In genomic region chr2:3787752-3788423, GRCm38 (mm10) we compare ENCODE assay signal across 19 mouse cellular contexts.
DNase-seq lines count a peak whose midpoint lies in the region; ATAC-seq and TF ChIP-seq lines count a peak whose summit lies in the region.
"Had no signal": no experiment of that assay in that cellular context is flagged by ENCODE, and none has a peak within 500 bp of the region (broad histone marks: within the 10 kb centered on the region; RNA-seq: fewer than 3 reads in every experiment).

No protein-coding gene starts in this region.

- H3K4me3 ChIP-seq in lung, postnatal 0 days (ENCODE audit: low read depth, low read length): no peak overlapping the region
- no peak overlapping the region for H3K4me3 ChIP-seq in small intestine, adult 2 months (ENCODE audit: low read depth, low read length)
- H3K4me3 ChIP-seq: heart, embryonic 12.5 days; hindbrain, embryonic 12.5 days; limb, embryonic 12.5 days; midbrain, embryonic 10.5 days; neural tube, embryonic 12.5 days had no signal

- TF ChIP-seq CTCF in lung, postnatal 0 days (IDR thresholded peaks at IDR 0.05): no peak
- TF ChIP-seq CTCF in Patski (IDR thresholded peaks at IDR 0.05): no peak
- TF ChIP-seq CTCF in small intestine, adult 2 months (IDR thresholded peaks at IDR 0.05; ENCODE audit: extremely low read depth, insufficient read length, insufficient replicate concordance, low read depth, low read length): no peak

- in situ Hi-C loops in Patski (cut with MboI; ENCODE audit: low pct_unique_long_range_greater_than_20kb): no loop called here

- H3K4me2 ChIP-seq in lung, postnatal 0 days (replicated peaks; ENCODE audit: low read depth, low read length): no peak overlapping the region
- H3K4me2 ChIP-seq: heart, embryonic 12.5 days; hindbrain, embryonic 12.5 days; limb, embryonic 12.5 days; neural tube, embryonic 12.5 days had no signal

- no peaks in the 10 kb centered on the region for H3K36me3 ChIP-seq in lung, postnatal 0 days (ENCODE audit: insufficient read depth, low read length)
- no peaks in the 10 kb centered on the region for H3K36me3 ChIP-seq in small intestine, adult 2 months (ENCODE audit: control insufficient read depth, insufficient read depth, low read length)
- H3K36me3 ChIP-seq: heart, embryonic 12.5 days; hindbrain, embryonic 12.5 days; limb, embryonic 12.5 days; midbrain, embryonic 10.5 days; neural tube, embryonic 12.5 days had no signal

- no peaks in the 10 kb centered on the region for H3K9me3 ChIP-seq in lung, postnatal 0 days (ENCODE audit: low read length)
- H3K9me3 ChIP-seq: heart, embryonic 12.5 days; hindbrain, embryonic 12.5 days; limb, embryonic 12.5 days; midbrain, embryonic 10.5 days; neural tube, embryonic 12.5 days had no signal

- no peak for TF ChIP-seq EP300 in lung, postnatal 0 days (IDR thresholded peaks at IDR 0.05)

- H3K27me3 ChIP-seq in lung, postnatal 0 days (replicated peaks; ENCODE audit: insufficient read depth, low read length): no peaks in the 10 kb centered on the region
- H3K27me3 ChIP-seq in Patski: no peaks in the 10 kb centered on the region
- H3K27me3 ChIP-seq in small intestine, adult 2 months (ENCODE audit: control insufficient read depth, insufficient read depth, low read length): no peaks in the 10 kb centered on the region
- H3K27me3 ChIP-seq: heart, embryonic 12.5 days; hindbrain, embryonic 12.5 days; limb, embryonic 12.5 days; neural tube, embryonic 12.5 days had no signal

- POLR2A ChIA-PET in Patski (lab: Charles Lee): interaction anchor here (0.7 kb wide), 1 partner anchor 702 kb away, joined by 3 read pairs; no protein-coding TSS in a partner anchor

- DNase-seq in lung, postnatal 0 days (ENCODE audit: low spot score): no peak
- no peak for DNase-seq in lung, postnatal 4 days
- DNase-seq in Patski (ENCODE audit: low read depth, low spot score): no peak
- peak; percentile 77 for DNase-seq in adrenal gland, adult 8-10 months
- no peak for DNase-seq in kidney, adult 8-10 months
- DNase-seq in spleen, adult 18-20 months: no peak
- DNase-seq: cerebellum, adult 18-20 months; cerebellum, postnatal 36 days; heart, postnatal 14 days; kidney, adult 9 months; kidney, postnatal 4 days; layer of hippocampus, adult 9-11 months had no signal

- CTCF ChIA-PET in Patski (lab: Charles Lee): interaction anchor here (1.2 to 2.6 kb wide), 3 partner anchors 12 to 242 kb away, joined by 4 to 6 read pairs (median 6); no protein-coding TSS in a partner anchor

- no peak overlapping the region for H3K27ac ChIP-seq in lung, postnatal 0 days (ENCODE audit: low read length)
- H3K27ac ChIP-seq in small intestine, adult 2 months (ENCODE audit: insufficient read depth, low read depth, low read length): peak overlapping the region; percentile 32; the same call in 1 of the 2 replicates
- H3K27ac ChIP-seq: hindbrain, embryonic 12.5 days; limb, embryonic 12.5 days; macrophage; midbrain, embryonic 10.5 days; neural tube, embryonic 12.5 days had no signal

- TF ChIP-seq POLR2A in small intestine, adult 2 months (IDR thresholded peaks at IDR 0.05; ENCODE audit: low read depth, low read length): no peak

- H3K9ac ChIP-seq in lung, postnatal 0 days (replicated peaks; ENCODE audit: low read depth): no peak overlapping the region
- H3K9ac ChIP-seq: heart, embryonic 12.5 days; hindbrain, embryonic 12.5 days; limb, embryonic 12.5 days; neural tube, embryonic 12.5 days had no signal

- no peaks in the 10 kb centered on the region for H3K4me1 ChIP-seq in lung, postnatal 0 days (ENCODE audit: insufficient read depth, low read depth, low read length)
- peaks cover 8% of the 10 kb centered on the region; the same call in 1 of the 2 replicates for H3K4me1 ChIP-seq in small intestine, adult 2 months (ENCODE audit: control insufficient read depth, insufficient read depth, insufficient read length, low read length)
- H3K4me1 ChIP-seq: hindbrain, embryonic 12.5 days; limb, embryonic 12.5 days; midbrain, embryonic 10.5 days; neural tube, embryonic 12.5 days had no signal

- ATAC-seq in lung, postnatal 0 days: peak; percentile 28
- ATAC-seq in Patski: peak; percentile 65
